Mouse (Mus musculus) thymus, postnatal 25 days (tissue): Measurements from ENCODE around the gene Hapln3.

Source experiments
- DNase-seq: peaks from one replicate; pipeline ENCODE4 v3.0.0; 2022

The Hapln3 gene

GRCm38 (mm10) chr7:79067466-79067865 is 63.4 kb downstream of the Hapln3 start:
- no peak for DNase-seq
